Mouse (Mus musculus) embryonic fibroblast, embryonic 13.5 days (primary cell): Measurements from ENCODE around the gene Rcsd1.

Experiments
- CTCF ChIP-seq: IDR thresholded peaks from 2 replicates; pipeline ENCODE4 v1.5.1; 2011; ENCODE audit warnings: mild to moderate bottlenecking, control low read depth, low read length, moderate library complexity, borderline replicate concordance; ENCODE audit not compliant: insufficient read depth
- POLR2A ChIP-seq: IDR thresholded peaks from 2 replicates; pipeline ENCODE4 v1.6.1; 2011; ENCODE audit warnings: low read depth, mild to moderate bottlenecking, control low read depth, low read length, moderate library complexity

DNA sequence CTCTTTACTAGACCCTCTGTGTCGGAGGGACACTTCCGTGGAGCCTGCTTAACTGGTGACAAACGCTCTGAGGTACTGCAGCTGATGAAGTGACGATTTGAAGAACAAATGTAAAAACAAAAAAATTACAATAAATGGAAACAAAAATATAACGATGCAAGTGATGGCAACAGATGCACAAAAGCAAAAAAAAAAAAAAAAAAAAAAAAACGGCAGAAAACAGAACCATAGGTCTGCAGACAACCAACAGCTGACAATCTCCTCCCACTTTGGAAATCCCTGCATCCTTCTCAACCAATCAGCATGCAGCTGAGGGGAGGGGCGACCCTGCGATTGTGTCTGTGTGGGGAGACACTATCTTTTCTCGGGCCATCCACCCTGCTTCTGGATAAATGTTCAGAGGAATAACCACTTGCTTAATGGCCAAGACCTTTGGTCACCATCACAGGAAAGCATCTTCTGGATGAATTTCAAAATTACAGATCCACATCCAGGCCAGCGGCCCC lies 107.7 kb downstream of the Rcsd1 start:
- no peak for TF ChIP-seq POLR2A
- TF ChIP-seq CTCF = no peak
